Mouse (Mus musculus) common myeloid progenitor, adult 5-6 weeks (primary cell): ENCODE data around the gene Scn2a. TPM values are rescaled to one million over a fixed set of nuclear protein-coding genes. Genes with fewer than 3 reads are reported as not detected.

ENCODE experiments used
- ATAC-seq: replicated peaks from 2 replicates; pipeline ENCODE4 v1.8.0; 2016; ENCODE audit warnings: low read depth, mild to moderate bottlenecking, moderate TSS enrichment, inconsistent platforms; ENCODE audit not compliant: poor library complexity, severe bottlenecking
- total RNA-seq: library from RNA; stranded (forward); fragments of 200-1000, 187-1606 nt; gene quantifications from 2 replicates; pipeline ENCODE4 v1.2.3, GENCODE M21; 2017

Scn2a gene
- total RNA-seq, result 0.41 TPM in 1 of 2 replicates, not detected in the other

DNA sequence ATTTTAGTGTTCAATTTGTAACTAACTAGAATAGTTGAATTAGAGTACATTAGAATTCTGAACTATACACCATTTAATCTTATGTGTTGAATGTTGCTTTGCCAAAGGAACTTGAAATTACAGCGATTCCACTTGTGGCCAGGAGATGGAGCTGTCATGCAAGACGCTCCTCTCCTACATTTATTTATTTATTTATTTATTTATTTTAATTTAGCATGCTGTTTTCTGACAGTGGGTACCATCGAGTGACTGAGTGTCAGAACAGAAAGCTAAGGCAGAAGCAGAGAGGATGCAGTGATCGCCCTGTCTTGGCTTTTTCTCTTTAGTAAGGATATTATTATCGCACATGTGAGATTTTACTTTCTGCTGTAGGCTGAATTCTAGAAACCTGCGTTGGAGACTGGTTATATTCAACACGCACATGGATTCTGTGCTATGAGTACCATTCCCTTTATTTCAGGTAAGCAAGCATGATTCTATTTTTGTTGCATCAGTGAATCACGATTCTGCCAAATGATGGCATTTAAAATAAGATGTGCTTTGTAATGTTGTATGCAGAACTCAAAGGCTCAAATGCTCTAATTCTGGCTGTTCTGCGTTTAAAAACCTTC, at the start of gene Scn2a:
TSS of gene Scn2a (plus strand) at position 216 of the 611 bp plus-strand sequence.
- peak; percentile 88 for ATAC-seq

DNA sequence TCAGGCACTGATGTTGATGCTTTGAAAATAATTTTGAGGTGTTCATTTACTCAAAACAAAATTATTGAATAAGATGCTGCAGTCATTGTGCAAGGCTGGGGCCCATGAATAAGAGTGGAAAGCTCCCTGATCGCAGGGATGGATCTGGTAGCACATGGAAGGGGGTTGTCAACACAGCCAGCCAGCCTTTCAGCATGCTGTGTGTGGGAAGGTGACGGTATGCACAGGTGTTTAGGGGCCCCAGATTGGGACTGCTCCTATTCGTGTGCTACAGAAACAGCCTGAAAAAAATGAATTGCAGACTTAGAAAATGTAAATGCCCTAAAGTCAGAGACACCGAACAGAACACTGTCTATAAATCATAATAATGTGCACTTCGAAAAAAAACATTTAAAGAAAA, 32.9 kb upstream of the Scn2a start:
- ATAC-seq, result no peak

DNA sequence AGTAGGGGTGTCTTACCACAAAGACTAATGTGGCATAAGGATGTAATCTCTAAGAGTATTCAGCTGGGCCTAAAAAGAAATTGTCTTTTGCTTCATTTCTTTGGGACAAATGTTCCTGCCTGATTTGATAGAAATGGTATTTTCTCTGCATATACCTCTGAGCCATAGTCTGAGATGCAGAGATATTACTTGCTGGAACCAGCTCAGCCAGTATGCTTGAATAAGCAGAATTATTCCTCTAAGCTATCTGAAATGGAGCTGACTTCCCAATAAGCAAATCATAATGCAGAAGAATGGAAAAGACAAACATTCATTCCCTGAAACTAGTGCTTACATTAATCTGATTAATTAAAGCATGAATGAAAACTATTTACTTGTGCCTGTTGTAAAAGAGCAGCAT, 12.8 kb upstream of the Scn2a start:
- no peak for ATAC-seq

DNA sequence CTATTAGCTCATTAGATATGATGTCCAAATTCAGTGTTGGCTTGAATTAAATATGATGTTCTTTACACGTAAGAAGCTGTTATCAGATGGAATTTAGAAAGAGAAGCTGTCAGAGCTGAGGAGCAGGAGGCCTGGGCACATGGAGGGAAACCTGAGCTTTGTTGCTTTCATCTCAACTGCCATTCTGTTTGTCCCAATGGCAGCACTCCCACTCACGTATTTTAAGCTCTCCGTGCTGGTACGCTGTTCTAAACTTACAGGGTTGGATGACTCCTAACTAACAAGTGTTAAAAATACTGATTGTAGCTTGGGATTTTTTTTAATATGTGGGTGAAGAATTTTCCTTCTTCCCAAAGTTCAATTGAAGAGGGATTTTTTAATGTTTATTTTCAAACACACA, 8.7 kb upstream of the Scn2a start:
- no peak for ATAC-seq

DNA sequence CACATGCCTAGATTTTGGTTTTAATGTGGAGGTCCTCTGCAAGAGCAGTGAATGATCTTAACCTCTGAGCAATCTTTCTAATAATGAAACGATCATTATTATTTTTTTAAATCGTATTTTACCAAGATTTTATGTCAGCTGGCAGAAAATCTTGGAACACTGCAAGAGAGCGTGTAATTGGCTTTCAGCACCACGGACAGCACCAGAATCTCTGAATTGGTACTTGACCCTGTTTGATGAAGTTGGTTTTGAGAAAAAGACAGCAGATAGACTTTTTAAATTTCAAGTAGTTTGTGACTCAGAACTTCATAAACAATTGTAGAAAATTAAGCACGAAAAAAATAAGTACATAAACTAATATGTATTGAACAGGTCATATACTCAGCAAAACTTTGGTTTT, 790 bp upstream of the Scn2a start:
- peak; percentile 56; the same call in 1 of the 2 replicates for ATAC-seq

DNA sequence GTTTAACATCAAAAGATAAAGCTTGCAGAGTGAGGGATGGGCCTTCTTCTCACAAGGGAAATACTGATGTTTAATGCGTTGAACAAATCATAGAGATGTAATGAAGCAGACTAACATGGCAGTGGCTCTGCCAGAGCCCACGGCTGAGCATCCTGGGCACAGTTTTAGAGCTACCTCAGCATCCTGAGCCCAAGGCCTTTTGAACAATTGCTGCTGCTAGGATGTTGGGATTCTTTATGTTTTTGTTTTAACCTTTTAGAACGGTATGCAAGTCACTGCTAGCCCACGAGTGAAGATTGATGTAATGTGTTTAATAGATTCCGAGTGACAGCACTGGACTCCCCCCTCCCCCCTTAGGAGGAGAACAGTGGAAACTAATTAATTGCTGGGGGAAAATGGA, 683 bp downstream of the Scn2a start:
- no peak for ATAC-seq

DNA sequence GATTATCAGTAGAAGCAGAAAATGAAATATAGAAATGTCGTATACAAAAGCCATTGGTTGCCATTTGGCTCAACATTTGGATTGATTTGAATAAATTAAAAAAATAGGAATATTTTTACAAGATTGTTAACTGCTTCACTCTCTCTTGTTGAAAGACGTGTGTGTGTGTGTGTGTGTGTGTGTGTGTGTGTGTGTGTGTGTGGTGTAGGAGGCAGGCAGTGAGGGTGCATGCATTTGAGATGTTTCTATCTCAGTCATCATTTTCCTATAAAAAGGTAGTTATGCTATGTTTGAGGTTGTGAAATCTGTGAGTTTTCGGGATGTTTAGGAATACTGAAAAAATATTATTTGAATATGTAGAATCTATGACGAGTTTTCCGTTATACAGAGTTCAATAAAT, 1.3 kb downstream of the Scn2a start:
- ATAC-seq, result no peak

DNA sequence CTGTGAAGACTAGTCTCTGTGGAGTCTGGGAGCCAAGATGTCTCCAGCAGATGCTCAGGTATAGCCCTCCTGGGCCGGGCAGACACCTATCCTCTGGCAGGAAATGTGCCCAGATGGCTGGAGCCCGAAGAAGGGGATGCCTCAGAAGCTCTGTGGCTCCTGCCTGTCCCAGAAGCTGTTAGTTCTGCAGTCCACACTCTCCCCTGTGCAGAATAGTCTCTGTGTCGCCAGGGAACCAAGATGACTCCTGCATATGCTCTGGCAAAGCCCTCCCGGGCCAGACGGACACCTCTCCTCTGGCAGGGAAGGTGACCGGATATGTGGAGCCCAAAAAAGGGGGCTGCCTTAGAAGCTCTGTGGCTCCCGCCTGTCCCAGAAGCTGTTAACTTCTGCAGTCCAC, 32.1 kb downstream of the Scn2a start:
- ATAC-seq, result no peak

DNA sequence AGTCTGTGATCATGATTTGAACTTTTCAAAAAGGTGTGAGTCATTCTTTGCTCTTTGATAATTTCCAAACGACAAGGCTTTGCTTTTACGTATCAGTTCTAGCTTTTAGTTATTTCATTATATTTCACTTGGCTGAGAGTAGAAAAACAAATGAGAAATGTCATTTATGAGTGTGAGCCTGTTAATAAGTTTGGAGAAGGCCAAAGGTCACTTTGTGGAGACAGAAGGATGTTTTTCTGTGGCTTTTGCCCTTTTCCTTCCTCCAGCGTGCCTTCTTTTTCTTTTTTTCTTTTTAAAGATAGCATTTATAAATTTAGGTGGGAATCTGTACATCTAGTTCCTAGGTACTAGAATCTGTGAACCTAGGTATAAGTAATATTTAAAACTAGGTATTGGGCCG, 36.5 kb downstream of the Scn2a start:
- ATAC-seq, result no peak

DNA sequence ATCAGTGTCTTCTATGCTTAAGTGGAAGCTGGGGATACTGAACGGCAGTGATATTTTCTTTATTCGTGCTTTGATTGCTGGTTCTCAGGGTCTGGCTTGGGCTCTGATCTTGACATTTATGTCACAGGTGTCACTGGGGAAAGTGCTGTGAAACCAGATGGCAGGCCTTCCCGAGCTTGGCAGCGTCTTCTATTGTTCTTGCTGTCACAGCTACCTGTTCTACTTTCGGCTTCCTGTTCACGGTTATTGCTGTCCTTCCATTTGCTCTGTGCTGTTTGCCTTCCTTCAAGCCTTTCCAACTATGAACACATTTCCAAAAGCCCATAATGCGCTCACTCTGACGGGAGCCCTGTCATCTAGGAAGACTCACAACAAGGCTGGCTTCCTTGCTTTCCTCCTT, 37.9 kb downstream of the Scn2a start:
- no peak for ATAC-seq

DNA sequence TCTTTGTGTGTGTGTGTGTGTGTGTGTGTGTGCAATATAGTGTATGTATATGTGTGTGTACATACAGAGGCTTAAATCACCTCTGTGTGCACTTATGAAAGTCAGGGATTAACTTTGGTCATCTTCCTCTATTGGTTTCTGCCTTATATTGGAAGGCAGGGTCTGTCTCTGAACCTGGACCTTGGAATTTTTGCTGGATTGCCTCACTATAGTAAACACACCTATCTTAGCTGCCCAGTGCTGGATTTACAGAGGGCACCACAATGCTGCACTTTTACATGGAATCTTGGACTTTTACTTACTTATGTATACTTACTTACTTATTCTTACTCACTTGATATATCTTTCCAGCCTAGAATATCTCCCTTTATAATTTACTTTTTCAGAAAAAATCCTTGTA, 43.3 kb downstream of the Scn2a start:
- ATAC-seq, result no peak

DNA sequence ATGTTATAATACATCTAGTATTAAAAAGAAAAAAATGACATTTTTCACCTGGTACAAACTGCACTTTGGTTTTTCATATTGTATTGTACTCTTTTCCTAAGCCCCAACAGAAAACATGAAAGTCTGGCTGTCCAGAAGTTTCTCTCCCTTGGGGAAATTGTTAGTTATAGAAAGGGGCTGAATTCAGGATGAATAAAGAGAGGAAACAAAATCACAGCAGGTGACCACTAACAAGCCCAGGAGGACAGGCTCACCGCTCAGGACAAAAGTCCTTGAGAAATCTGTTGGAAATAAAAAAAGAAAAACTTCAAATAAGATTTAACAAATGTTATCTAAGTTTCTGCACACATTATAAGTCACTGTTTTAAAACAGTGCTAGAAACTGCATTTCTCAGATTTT, 43.9 kb downstream of the Scn2a start:
- no peak for ATAC-seq

DNA sequence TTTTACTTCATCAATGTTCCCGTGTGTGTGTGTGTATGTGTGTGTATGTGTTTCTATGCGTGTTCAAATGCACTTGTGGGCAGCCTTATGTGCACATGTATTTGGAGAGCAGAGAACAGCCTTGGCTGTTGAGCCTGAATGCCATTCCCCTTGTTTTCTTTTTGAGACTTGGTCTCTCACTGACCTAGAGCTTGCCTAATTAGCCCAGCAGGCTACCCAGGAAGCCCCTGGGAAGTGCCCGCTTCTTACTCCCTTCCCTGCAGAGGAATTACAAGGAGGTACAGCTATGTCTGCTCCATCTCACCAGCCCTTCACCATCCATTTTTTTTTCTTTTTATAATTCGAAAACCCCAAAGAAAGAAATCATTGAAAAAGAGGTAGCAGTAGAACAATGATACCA, 44.6 kb downstream of the Scn2a start:
- no peak for ATAC-seq

DNA sequence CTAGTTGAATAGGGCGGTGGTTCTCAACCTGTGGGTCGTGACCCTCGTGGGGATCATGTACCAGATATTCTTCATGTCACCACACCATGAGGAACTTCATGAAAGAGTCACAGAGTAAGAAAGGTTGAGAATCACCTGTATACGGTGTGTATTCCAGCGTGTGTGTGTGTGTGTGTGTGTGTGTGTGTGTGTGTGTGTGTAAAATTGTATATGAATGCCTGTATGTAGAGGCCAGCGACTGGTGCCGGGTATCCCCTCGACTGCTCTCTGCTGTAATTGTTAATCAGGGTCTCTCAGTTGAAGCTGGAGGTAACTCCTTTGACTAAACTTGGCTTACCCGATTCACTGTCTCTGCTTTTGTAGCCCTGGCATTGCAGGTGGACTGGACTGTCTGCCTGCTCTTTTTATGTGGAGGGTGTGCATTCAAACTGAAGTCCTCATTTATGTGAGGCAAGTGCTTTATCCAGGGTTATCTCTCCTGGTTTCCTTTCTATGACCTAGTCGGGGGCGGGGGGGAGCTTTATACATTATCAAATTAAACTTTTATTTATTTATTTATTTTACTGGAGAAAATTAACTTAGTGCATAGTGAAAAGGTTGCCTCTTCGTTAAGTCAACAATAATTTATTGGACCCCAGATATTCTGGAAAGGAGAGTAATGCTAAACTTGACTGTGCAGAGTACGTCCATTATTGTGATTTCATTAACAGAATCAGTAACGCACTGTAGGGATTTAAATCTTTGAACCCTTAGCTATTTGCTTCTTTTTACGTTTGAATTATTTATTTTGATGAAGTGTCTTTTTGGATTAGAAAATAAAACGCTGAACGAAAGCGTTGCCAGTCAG, 47.2 kb downstream of the Scn2a start:
- peak; percentile 27; the same call in 1 of the 2 replicates for ATAC-seq

DNA sequence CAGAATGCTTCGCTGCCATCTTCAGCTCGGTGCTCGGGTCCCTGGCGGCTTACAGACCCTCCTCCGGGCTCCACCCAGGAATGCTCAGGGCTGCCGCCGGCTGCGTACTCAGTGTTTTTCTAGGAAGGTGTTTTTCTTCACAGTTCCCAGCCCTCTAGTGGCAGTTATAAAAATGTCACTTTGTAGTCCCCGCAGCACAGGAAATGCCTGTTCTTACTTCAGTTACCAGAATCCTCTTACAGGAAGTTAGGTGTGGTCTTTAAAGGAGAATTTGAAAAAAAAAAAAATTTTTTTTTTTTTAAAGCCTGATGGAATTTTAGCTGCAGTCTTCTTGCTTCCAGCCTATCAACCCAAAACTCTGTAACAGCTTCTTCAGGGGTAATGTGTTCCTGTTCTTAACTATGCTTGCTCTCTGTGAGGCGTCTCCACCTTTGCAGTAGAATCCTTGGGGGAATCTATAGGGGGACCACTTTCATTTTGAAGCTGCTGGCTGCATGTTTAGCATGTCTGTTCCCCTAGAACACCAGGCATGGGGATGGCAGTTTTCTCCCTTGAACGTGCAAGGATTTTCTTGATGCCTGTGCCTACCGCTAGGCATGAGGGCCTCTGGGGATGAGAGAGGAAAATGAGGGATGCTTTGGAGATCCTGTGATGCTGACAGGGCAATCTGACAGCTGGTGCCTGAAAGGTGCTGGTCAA, 48.0 kb downstream of the Scn2a start:
- peak; percentile 99 for ATAC-seq

DNA sequence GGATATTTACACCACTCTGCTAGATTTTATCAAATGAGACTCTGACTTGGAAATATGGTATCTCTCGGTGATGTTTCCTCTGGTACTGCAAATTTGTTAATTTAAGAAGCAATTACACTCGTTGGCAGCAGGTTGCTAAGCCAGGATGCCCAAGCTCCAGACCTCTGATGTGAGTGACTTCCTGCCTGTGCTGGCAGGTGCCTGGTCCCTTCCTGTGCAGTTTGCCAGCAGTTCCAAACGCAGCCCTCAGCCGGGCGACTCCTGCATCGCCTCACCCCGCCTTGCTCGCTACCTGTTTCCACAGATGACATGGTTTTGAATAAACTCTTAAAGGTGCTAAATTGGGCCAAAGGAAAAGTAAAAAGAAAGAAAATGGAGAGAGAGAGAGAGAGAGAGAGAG, 49.0 kb downstream of the Scn2a start:
- no peak for ATAC-seq

DNA sequence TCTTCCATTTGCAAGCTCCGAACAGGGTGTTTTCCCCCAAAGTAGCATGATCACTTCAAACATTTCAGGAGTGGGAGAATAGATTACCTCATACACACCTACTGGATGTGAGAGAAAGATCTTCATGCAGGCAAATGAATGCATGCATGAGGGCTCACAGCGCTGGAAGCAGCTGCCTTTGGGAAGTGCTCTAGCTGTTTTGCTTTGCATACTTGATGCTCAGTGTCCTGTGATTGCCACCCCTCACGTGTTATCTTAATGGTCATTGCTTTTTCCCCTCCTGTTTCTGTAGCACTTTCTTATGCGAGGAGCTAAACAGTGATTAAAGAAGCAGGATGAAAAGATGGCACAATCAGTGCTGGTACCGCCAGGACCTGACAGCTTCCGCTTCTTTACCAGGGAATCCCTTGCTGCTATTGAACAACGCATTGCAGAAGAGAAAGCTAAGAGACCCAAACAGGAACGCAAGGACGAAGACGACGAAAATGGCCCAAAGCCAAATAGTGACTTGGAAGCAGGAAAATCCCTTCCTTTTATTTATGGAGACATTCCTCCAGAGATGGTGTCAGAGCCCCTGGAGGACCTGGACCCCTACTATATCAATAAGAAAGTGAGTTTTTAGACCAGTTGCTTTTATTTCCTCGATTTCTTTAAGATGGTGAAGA, 49.7 kb downstream of the Scn2a start:
- no peak for ATAC-seq

DNA sequence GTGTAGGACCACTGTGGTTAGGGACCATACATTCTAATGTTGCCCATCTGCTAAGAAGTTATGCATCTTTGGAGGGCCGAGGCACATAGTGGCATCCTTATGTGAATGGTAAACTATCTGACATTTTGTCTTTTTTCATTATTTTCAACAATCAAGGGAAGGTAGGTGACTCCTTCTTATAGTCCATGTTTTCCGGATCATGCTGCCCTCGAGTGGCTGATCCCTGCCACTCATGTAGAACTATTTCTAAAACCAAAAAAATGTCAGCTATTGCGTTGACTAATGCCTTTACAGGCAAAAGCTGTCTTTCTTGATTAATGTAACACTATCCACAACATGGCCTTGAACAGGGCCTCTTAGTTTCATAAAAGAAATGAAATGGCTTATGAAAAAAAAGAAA, 59.0 kb downstream of the Scn2a start:
- no peak for ATAC-seq

DNA sequence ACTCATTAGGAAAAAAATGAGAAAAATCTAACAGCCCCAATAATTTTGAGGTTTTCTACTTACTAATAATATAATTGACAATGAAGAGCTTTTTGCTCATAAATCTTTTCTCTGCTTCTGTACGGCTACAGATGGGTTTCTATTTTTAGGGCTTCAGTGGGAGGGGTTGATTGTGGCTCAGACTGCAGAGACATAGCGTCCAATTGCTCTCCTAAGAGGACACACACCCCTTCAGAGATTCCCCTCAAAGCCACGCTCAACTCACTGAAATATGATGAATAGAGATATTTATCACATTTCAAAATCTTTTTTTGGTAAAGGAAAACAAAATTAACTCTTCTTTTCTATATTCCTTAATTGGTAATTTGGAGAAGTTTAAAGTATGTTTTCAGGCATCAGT, 64.6 kb downstream of the Scn2a start:
- no peak for ATAC-seq

DNA sequence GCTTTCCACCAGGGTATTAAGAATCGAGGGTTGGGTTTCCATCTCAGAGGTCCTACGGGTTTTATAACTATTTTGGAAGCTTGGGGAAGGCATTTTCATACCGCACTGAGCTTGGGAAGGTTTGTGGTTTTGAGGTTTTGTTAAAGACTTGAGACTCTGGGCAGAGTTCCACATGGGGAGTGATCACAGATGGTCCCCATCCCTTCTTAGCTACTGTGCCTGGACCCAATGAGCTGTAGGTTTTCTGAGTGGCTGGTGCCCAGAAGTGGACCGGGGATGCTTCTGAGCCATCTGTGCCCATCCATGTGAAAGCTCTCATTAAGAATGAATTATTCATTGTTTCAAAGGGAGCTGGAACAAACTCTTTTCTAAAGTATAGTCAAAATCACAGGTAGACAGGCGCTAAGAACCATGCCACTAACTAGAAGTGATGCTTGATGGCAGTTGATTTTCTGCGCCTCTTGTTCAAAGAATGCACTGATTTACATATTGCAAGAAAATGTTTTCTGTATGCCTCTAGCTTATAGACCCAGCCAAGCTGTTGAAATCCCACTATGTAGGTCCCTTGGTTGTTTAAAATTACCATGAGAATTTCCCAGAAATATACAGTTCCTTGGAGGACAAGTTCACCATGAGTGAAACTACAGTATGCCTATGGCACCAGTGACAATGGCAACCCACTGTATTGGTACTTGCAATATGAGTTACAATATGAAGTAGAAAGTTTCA, 70.0 kb downstream of the Scn2a start:
- no peak for ATAC-seq
